Mouse (Mus musculus): ENCODE results near the gene BC017158.

- no peak for TF ChIP-seq CTCF (IDR thresholded peaks at IDR 0.05; ENCODE audit: control insufficient read depth, insufficient read depth, low read length)
- no peak for TF ChIP-seq POLR2A (IDR thresholded peaks at IDR 0.05; ENCODE audit: borderline replicate concordance, control insufficient read depth, low read depth, low read length)
Observed at GRCm38 (mm10) chr7:128255757-128256156, 42.2 kb downstream of the BC017158 start.

Data from bone marrow, adult 2 months (tissue).